Mouse (Mus musculus): ENCODE data around the gene Hydin.

- TF ChIP-seq GATA1 (IDR thresholded peaks at IDR 0.05; ENCODE audit: borderline replicate concordance, low read length): no peak
- TF ChIP-seq FLI1 (IDR thresholded peaks at IDR 0.05; ENCODE audit: low read length): no peak
Measured at GRCm38 (mm10) chr8:110273394-110273793, 6.6 kb downstream of the Hydin start.
